Mouse (Mus musculus) frontal cortex, adult (tissue): ENCODE measurements at regions not wholly inside any gene's neighbourhood (a gene's known extent, or its start where the extent isn't known, plus 50 kb on each side); places are given as distances from the start of the nearest gene placed in this dataset.

ENCODE experiments used
- ATAC-seq: cut with Nextera tagmentation; 2 replicates; pipeline ENCODE4 v1.9.2; 2017; ENCODE audit warnings: mild to moderate bottlenecking, moderate library complexity, mixed read lengths; ENCODE audit not compliant: low TSS enrichment

- ATAC-seq, result no peak
Observed at GRCm38 (mm10) chr14:78225677-78226076, 82.2 kb downstream of the Tnfsf11 start.

GRCm38 (mm10) chr14:78216229-78216963, 91.4 kb downstream of the Tnfsf11 start:
- no peak for ATAC-seq

GRCm38 (mm10) chr14:78215491-78215890, 92.4 kb downstream of the Tnfsf11 start:
- no peak for ATAC-seq

GRCm38 (mm10) chr14:78204566-78204863, 103.3 kb downstream of the Tnfsf11 start:
- ATAC-seq, result no peak

GRCm38 (mm10) chr14:78203726-78204565, 103.9 kb downstream of the Tnfsf11 start:
- peak; percentile 100 for ATAC-seq

- ATAC-seq, result peak; percentile 47; the same call in 1 of the 2 replicates
Observed at GRCm38 (mm10) chr14:78202781-78203180, 105.1 kb downstream of the Tnfsf11 start.

- no peak for ATAC-seq
Observed at GRCm38 (mm10) chr14:78197483-78197882, 108.7 kb upstream of the Fam216b start.

GRCm38 (mm10) chr14:78179576-78179975, 90.8 kb upstream of the Fam216b start:
- ATAC-seq, result no peak

- ATAC-seq, result no peak
Observed at GRCm38 (mm10) chr14:78173451-78173850, 84.6 kb upstream of the Fam216b start.

- no peak for ATAC-seq
Observed at GRCm38 (mm10) chr14:78172956-78173355, 84.1 kb upstream of the Fam216b start.

- peak; percentile 81 for ATAC-seq
Observed at GRCm38 (mm10) chr14:78160819-78161218, 72.0 kb upstream of the Fam216b start.

GRCm38 (mm10) chr14:78159567-78159966, 70.8 kb upstream of the Fam216b start:
- no peak for ATAC-seq

GRCm38 (mm10) chr14:78157660-78158059, 68.9 kb upstream of the Fam216b start:
- peak; percentile 86 for ATAC-seq

- ATAC-seq, result no peak
Observed at GRCm38 (mm10) chr14:78148851-78149250, 60.0 kb upstream of the Fam216b start.

- no peak for ATAC-seq
Observed at GRCm38 (mm10) chr14:78143751-78144150, 54.9 kb upstream of the Fam216b start.
